Mouse (Mus musculus) Patski (cell line): ENCODE measurements at regions not wholly inside any gene's neighbourhood (a gene's known extent, or its start where the extent isn't known, plus 50 kb on each side); places are given as distances from the start of the nearest gene placed in this dataset.

Experiments
- ATAC-seq: fragments of 100-300 bp; one replicate; pipeline ENCODE4 v1.8.0; 2021
- CTCF ChIA-PET: fragments of 350-600 bp; sonication (Branson Sonifier 250); formaldehyde crosslinking; loops from one replicate; lab custom pipeline; 2022; ENCODE audit warnings: inconsistent platforms; lab: Charles Lee
- POLR2A ChIA-PET: fragments of 350-600 bp; sonication (Branson Sonifier 250); formaldehyde crosslinking; loops from one replicate; lab custom pipeline; 2022; ENCODE audit warnings: antibody characterized with exemption, inconsistent platforms; lab: Charles Lee
- DNase-seq: peaks from one replicate; pipeline ENCODE4 v3.0.0-alpha.2; 2011; ENCODE audit warnings: low read depth, low spot score
- H3K27me3 ChIP-seq: fragments of 371-371 bp; one replicate; pipeline ENCODE4 v1.5.1; 2021
- CTCF ChIP-seq: fragments of 100-300 bp; IDR thresholded peaks from one replicate; pipeline ENCODE4 v1.5.1; 2021
- in situ Hi-C: fragments of 300-500 bp; cut with MboI; formaldehyde crosslinking; loops from 3 replicates; pipeline ENCODE4 v1.11.1; 2018; ENCODE audit warnings: low pct_unique_long_range_greater_than_20kb, mixed read lengths

GRCm38 (mm10) chr10:45883745-45884144 lies 306.1 kb downstream of the Hace1 start:
- ATAC-seq (no peak), DNase-seq (no peak)
- CTCF ChIA-PET: no interaction called here
- POLR2A ChIA-PET: no interaction called here
- H3K27me3 ChIP-seq: no peaks in the 10 kb centered on the region
- in situ Hi-C loops: no loop called here
- no peak for TF ChIP-seq CTCF

GRCm38 (mm10) chr10:45886636-45887035 lies 309.0 kb downstream of the Hace1 start:
- in situ Hi-C loops: no loop called here
- no peak for TF ChIP-seq CTCF
- no peak for DNase-seq
- no peak for ATAC-seq
- ChIA-PET POLR2A (no interaction called here), CTCF (no interaction called here)
- no peaks in the 10 kb centered on the region for H3K27me3 ChIP-seq

GRCm38 (mm10) chr10:45888835-45889234 lies 311.2 kb downstream of the Hace1 start:
- in situ Hi-C loops: no loop called here
- H3K27me3 ChIP-seq: no peaks in the 10 kb centered on the region
- no peak for TF ChIP-seq CTCF
- POLR2A ChIA-PET: no interaction called here
- CTCF ChIA-PET: interaction anchor here (1.1 to 1.5 kb wide), 2 partner anchors 10 to 20 kb away, joined by 3 to 5 read pairs; no protein-coding TSS in a partner anchor
- DNase-seq (no peak), ATAC-seq (peak; percentile 44)

- ChIA-PET CTCF (interaction anchor here (1.1 to 1.5 kb wide), 2 partner anchors 11 to 20 kb away, joined by 3 to 5 read pairs; no protein-coding TSS in a partner anchor), POLR2A (no interaction called here)
- no peaks in the 10 kb centered on the region for H3K27me3 ChIP-seq
- in situ Hi-C loops: no loop called here
- ATAC-seq (peak; percentile 31), DNase-seq (no peak)
- TF ChIP-seq CTCF: no peak
These were observed 311.8 kb downstream of the Hace1 start for GRCm38 (mm10) chr10:45889381-45889951.

GRCm38 (mm10) chr10:45890088-45890626 lies 312.5 kb downstream of the Hace1 start:
- POLR2A ChIA-PET: no interaction called here
- no peak for ATAC-seq
- in situ Hi-C loops: no loop called here
- no peaks in the 10 kb centered on the region for H3K27me3 ChIP-seq
- no peak for TF ChIP-seq CTCF
- CTCF ChIA-PET: interaction anchor here (1.1 to 1.5 kb wide), 2 partner anchors 12 to 21 kb away, joined by 3 to 5 read pairs; no protein-coding TSS in a partner anchor
- DNase-seq: no peak

- ChIA-PET POLR2A (no interaction called here), CTCF (no interaction called here)
- H3K27me3 ChIP-seq: no peaks in the 10 kb centered on the region
- DNase-seq (no peak), ATAC-seq (no peak)
- in situ Hi-C loops: no loop called here
- no peak for TF ChIP-seq CTCF
These were observed 314.8 kb downstream of the Hace1 start for GRCm38 (mm10) chr10:45892464-45892863.

GRCm38 (mm10) chr10:45893894-45894831 lies 316.5 kb downstream of the Hace1 start:
- H3K27me3 ChIP-seq: no peaks in the 10 kb centered on the region
- in situ Hi-C loops: no loop called here
- POLR2A ChIA-PET: no interaction called here
- no peak for TF ChIP-seq CTCF
- no peak for DNase-seq
- peak; percentile 85 for ATAC-seq
- CTCF ChIA-PET: interaction anchor here (0.7 to 1.7 kb wide), 3 partner anchors 13 to 212 kb away, joined by 3 read pairs; no protein-coding TSS in a partner anchor

- peaks cover 5% of the 10 kb centered on the region for H3K27me3 ChIP-seq
- ChIA-PET POLR2A (no interaction called here), CTCF (interaction anchor here (0.8 to 1.8 kb wide), 13 partner anchors 10 to 547 kb away, joined by 3 to 17 read pairs (median 3); no protein-coding TSS in a partner anchor)
- peak; percentile 54 for TF ChIP-seq CTCF
- in situ Hi-C loops: loop anchor here (5.0 to 25.0 kb wide), 4 partner anchors 115 to 830 kb away; no protein-coding TSS in a partner anchor
- ATAC-seq: no peak
- DNase-seq: peak; percentile 7
These were observed 339.3 kb downstream of the Hace1 start for GRCm38 (mm10) chr10:45916928-45917327.

- ChIA-PET CTCF (no interaction called here), POLR2A (no interaction called here)
- no peak for DNase-seq
- peaks cover 32% of the 10 kb centered on the region for H3K27me3 ChIP-seq
- TF ChIP-seq CTCF: no peak
- ATAC-seq: no peak
- in situ Hi-C loops: no loop called here
These were observed 348.1 kb downstream of the Hace1 start for GRCm38 (mm10) chr10:45925746-45926145.

GRCm38 (mm10) chr10:45933631-45934310 lies 356.1 kb downstream of the Hace1 start:
- no peak for ATAC-seq
- POLR2A ChIA-PET: no interaction called here
- CTCF ChIA-PET: no interaction called here

More at GRCm38 (mm10) chr10:45933631-45934310, 356.1 kb downstream of the Hace1 start:
- in situ Hi-C loops: no loop called here
- TF ChIP-seq CTCF: no peak
- peaks cover 31% of the 10 kb centered on the region for H3K27me3 ChIP-seq
- no peak for DNase-seq
